Mouse (Mus musculus) megakaryocyte, adult 5-6 weeks (primary cell): ENCODE measurements around the gene Lipa. TPM values are rescaled to one million over a fixed set of nuclear protein-coding genes. Genes with fewer than 3 reads are reported as not detected.

ENCODE experiments used
- ATAC-seq: 2 replicates; pipeline ENCODE4 v1.8.0; 2016; ENCODE audit warnings: mild to moderate bottlenecking, inconsistent platforms; ENCODE audit not compliant: poor library complexity, severe bottlenecking
- total RNA-seq, 2 experiments: library from RNA; stranded (forward) in 1 of 2; stranded (reverse) in 1 of 2; fragments of 153-499, 151-499 nt in 1 of 2; fragments of 221-1000, 200-1000 nt in 1 of 2; gene quantifications; 2 replicates each; pipeline versions ENCODE4 v1.2.3 to v1.2.4; 2015 to 2017

Lipa gene
- total RNA-seq, 2 experiments from 2014 or later, result 73.0 to 136 TPM

GRCm38 (mm10) chr19:34468794-34469193, 58.5 kb downstream of the Lipa start:
- no peak for ATAC-seq

- no peak for ATAC-seq
These were observed 59.1 kb downstream of the Lipa start for GRCm38 (mm10) chr19:34468216-34468615.

DNA sequence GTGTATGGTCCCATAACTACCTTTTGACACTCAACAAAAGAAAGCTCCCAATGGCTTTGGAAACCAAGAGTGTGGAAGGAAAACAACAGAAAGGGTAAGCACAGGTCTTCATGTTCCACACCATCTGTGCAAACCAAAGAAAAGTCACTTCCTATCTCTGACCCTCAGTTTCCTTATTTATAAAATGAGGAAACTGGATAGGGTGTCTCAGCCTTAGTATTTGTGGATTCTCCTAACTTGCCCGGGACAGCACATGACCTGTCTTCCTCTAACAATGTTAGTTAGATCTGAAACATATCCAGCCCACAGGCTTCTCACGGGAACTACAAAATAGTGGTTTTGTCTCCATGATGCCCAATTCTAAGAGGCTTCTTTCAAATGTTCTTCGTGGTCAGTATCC, 62.8 kb downstream of the Lipa start:
- peak; percentile 66 for ATAC-seq

DNA sequence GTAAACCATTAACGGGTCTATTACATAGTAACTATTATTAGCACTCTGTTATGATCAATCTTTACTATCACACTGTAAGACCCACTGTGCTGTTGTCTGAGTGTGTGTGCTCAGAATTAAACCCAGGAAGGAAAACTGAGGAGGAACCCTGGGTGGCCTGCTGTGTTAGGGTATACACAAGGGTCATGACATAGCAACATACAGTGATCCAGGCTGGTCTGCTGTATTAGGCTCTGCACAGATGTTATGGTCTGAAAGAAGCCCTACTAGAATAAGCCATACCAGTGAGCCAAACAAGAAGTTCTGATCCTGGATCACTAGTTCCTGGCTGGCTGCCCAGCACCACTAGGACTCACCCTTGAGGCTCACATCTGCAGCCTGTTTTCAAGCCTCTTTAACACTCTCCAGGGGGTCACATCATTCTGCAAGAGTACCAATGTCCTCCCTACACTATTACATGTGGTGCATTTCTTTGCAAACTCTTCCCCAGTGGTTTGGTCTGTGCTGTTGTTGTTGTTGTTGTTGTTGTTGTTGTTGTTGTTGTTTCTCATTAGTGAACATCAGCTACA, 65.7 kb downstream of the Lipa start:
- ATAC-seq, result no peak

- no peak for ATAC-seq
These were observed 76.4 kb downstream of the Lipa start for GRCm38 (mm10) chr19:34450784-34451370.

DNA sequence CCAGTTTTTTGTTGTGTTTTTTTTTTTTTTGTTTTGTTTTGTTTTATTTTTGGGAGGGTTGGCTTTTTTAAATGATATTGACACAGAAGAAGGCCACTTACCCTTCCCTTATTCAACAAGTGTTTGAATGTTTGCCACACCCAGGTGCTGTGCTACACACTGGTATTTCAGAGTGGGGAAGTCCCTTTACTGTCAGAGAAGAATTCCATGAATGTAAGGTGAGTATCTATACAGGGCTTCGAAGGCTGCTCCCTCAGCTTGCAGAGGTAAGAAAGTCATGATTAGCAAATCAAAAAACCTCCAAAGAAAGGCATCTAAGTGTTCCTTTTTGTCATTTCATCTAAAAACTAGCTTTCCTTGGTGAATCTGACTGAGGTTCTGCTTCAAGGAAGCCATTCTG, 78.4 kb downstream of the Lipa start:
- no peak for ATAC-seq

DNA sequence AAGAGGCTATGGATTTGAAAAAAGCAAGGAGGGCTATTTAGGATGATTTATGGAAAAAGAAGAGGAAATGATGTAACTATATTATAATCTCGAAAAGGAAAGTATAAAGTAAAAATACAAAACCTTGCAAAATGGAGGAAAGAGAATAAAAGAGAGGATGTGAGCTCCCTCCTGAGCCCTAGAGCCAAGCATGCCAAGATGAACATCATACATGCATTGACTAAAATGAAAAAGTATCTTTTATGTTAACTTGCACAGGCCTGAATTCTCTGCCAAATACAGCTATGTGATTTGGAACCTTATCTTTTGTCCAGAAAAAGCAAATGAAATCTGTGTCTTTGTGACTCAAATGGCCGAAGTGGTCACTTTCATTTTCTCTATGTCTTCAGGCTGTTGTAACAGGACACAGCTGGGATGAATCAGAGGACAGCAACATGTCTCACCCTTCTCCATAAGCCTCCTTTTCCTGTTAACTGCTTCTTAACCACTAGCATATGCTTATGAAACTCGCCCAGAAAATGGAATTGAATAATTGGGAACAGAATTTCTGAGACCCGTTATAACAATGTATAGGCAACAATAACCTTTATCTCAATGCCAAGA, 81.8 kb downstream of the Lipa start:
- ATAC-seq, result peak; percentile 44; the same call in 1 of the 2 replicates

DNA sequence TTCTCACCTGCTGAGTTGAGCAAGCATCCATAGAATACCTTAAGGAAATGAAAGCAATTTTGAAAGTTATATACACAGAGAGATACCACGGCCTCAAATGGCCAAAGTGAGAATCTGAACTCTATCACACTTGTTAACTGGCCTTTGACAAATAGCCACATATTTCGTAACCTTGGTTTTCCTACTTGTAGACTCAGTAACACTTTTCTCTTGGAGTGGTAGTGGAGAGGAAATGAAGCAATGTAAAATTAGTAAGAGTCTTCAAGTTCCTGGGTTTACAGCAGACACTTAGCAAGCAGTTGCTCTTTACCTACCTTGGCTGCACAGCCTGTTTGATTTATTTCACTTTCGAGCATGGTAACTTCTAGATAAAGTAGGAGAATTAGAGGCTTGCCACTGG, 82.5 kb downstream of the Lipa start:
- peak; percentile 26; the same call in 1 of the 2 replicates for ATAC-seq

Other genes with a start within 250 kb of the Lipa start
- 20.5 and 37.5 TPM in 2 replicates for gene Fas, start 236.8 kb downstream of the Lipa start, total RNA-seq (2015)
- 25.1 and 29.8 TPM in 2 replicates for gene Fas, start 236.8 kb downstream of the Lipa start, total RNA-seq (2017)
- gene Ch25h, start 52.3 kb downstream of the Lipa start, total RNA-seq (2015), result not detected in 2 replicates
- not detected in 2 replicates for gene Ch25h, start 52.3 kb downstream of the Lipa start, total RNA-seq (2017)
- 10.1 and 10.2 TPM in 2 replicates for gene Ifit2, start 23.2 kb upstream of the Lipa start, total RNA-seq (2015)
- 20.2 and 21.2 TPM in 2 replicates for gene Ifit2, start 23.2 kb upstream of the Lipa start, total RNA-seq (2017)
- 22.6 and 25.4 TPM in 2 replicates for gene Ifit3, start 56.1 kb upstream of the Lipa start, total RNA-seq (2015)
- 33.0 and 34.0 TPM in 2 replicates for gene Ifit3, start 56.1 kb upstream of the Lipa start, total RNA-seq (2017)
- 4.7 and 5.2 TPM in 2 replicates for gene Ifit1bl1, start 74.5 kb upstream of the Lipa start, total RNA-seq (2015)
- gene Ifit1bl1, start 74.5 kb upstream of the Lipa start, total RNA-seq (2017), result 5.7 and 6.4 TPM in 2 replicates
- 4.7 and 5.1 TPM in 2 replicates for gene Ifit3b, start 80.5 kb upstream of the Lipa start, total RNA-seq (2015)
- 4.2 and 5.1 TPM in 2 replicates for gene Ifit3b, start 80.5 kb upstream of the Lipa start, total RNA-seq (2017)
- gene Ifit1bl2, start 113.3 kb upstream of the Lipa start, total RNA-seq (2015), result 3.8 and 4.2 TPM in 2 replicates
- gene Ifit1bl2, start 113.3 kb upstream of the Lipa start, total RNA-seq (2017), result 6.7 and 8.1 TPM in 2 replicates
- gene Ifit1, start 113.4 kb upstream of the Lipa start, total RNA-seq (2015), result 7.5 and 13.0 TPM in 2 replicates
- 8.7 and 10.6 TPM in 2 replicates for gene Ifit1, start 113.4 kb upstream of the Lipa start, total RNA-seq (2017)
- not detected in 2 replicates for gene Slc16a12, start 219.8 kb upstream of the Lipa start, total RNA-seq (2015)
- not detected in 2 replicates for gene Slc16a12, start 219.8 kb upstream of the Lipa start, total RNA-seq (2017)